Mouse (Mus musculus) olfactory bulb, adult 2 months (tissue): ENCODE measurements around the gene Sox2. TPM values are rescaled to one million over a fixed set of nuclear protein-coding genes. Genes with fewer than 3 reads are reported as not detected.
A peak's percentile ranks its signal among the peaks of the same experiment; 100 is the strongest.

ENCODE experiments used
- H3K27ac ChIP-seq: fragments of 200-500 bp; 2 replicates; pipeline ENCODE4 v1.5.1; 2012; ENCODE audit warnings: low read depth, low read length; ENCODE audit not compliant: insufficient read depth
- H3K4me1 ChIP-seq: fragments of 200-500 bp; 2 replicates; pipeline ENCODE4 v1.6.1; 2012; ENCODE audit warnings: low read length; ENCODE audit not compliant: control insufficient read depth, insufficient read depth
- H3K4me3 ChIP-seq: fragments of 200-500 bp; 2 replicates; pipeline ENCODE4 v1.5.1; 2012; ENCODE audit warnings: mild to moderate bottlenecking, low read depth, low read length, moderate library complexity; ENCODE audit not compliant: insufficient read depth
- CTCF ChIP-seq: fragments of 200-500 bp; IDR thresholded peaks from 2 replicates; pipeline ENCODE4 v1.5.1; 2012; ENCODE audit warnings: low read depth, mild to moderate bottlenecking, low read length, moderate library complexity; ENCODE audit not compliant: insufficient read depth
- POLR2A ChIP-seq: fragments of 200-500 bp; IDR thresholded peaks from 2 replicates; pipeline ENCODE4 v1.6.1; 2012; ENCODE audit warnings: mild to moderate bottlenecking, low read depth, low read length, moderate library complexity; ENCODE audit not compliant: insufficient read depth
- WGBS: fragments of 180-500 bp; shearing (Covaris S2); methylation state at CpG from one replicate; pipeline ENCODE4 v1.1.7; 2018; 5-methylcytosine and 5-hydroxymethylcytosine counted together
- polyA plus RNA-seq: library from polyadenylated mRNA; stranded (reverse); fragments of >200 nt; gene quantifications from 2 replicates; pipeline ENCODE4 v1.2.4, GENCODE M21; 2012; ENCODE audit warnings: low replicate concordance; ENCODE audit not compliant: missing spikeins, insufficient read depth, insufficient read length

Sox2 gene
- polyA plus RNA-seq, 1 experiment, result not detected

DNA sequence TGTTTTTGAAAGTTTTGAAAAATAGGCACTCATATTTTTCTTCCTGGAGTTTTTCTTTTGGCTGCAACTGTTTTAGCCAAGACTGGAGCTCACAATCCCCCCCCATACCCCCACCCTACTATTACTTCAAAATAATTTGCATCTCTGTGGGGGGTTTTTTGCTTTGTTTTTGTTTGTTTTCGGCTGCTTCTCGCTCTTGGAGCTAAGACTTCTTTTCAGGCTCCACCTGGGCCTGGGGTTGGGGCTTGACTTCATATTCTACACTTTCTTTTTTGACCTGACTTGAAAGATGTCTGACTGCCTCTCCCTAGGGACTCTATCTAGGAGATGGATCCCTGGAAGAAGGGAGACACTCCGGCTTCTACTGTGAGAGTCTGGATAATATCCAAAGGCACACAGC is 5.9 kb downstream of the Sox2 start:
- Histone ChIP-seq H3K4me3 (no peak overlapping the region), H3K27ac (peak overlapping the region; percentile 84), H3K4me1 (peaks cover 14% of the 10 kb centered on the region)
- 12% methylated on average over 3 of the region's 3 CpGs for WGBS
- TF ChIP-seq CTCF, result no peak
- TF ChIP-seq POLR2A, result no peak

GRCm38 (mm10) chr3:34656813-34657700 is 6.9 kb downstream of the Sox2 start:
- no peak for TF ChIP-seq POLR2A
- TF ChIP-seq CTCF, result no peak
- H3K4me1 ChIP-seq, result peaks cover 19% of the 10 kb centered on the region
- peak overlapping the region; percentile 84 for H3K27ac ChIP-seq
- WGBS, result 20% methylated on average over 23 of the region's 23 CpGs
- H3K4me3 ChIP-seq, result peak overlapping the region; percentile 25

- Histone ChIP-seq H3K27ac (peak overlapping the region; percentile 84), H3K4me3 (no peak overlapping the region), H3K4me1 (peaks cover 24% of the 10 kb centered on the region)
- TF ChIP-seq POLR2A (no peak), CTCF (no peak)
- 34% methylated on average over 2 of the region's 2 CpGs for WGBS
These were observed 7.5 kb downstream of the Sox2 start for GRCm38 (mm10) chr3:34657701-34658090.

- 56% methylated on average over 7 of the region's 7 CpGs for WGBS
- H3K4me1 ChIP-seq, result peaks cover 32% of the 10 kb centered on the region
- peak overlapping the region; percentile 54 for H3K27ac ChIP-seq
- H3K4me3 ChIP-seq, result no peak overlapping the region
- no peak for TF ChIP-seq POLR2A
- TF ChIP-seq CTCF, result no peak
These were observed 8.2 kb downstream of the Sox2 start for GRCm38 (mm10) chr3:34658241-34658965.

DNA sequence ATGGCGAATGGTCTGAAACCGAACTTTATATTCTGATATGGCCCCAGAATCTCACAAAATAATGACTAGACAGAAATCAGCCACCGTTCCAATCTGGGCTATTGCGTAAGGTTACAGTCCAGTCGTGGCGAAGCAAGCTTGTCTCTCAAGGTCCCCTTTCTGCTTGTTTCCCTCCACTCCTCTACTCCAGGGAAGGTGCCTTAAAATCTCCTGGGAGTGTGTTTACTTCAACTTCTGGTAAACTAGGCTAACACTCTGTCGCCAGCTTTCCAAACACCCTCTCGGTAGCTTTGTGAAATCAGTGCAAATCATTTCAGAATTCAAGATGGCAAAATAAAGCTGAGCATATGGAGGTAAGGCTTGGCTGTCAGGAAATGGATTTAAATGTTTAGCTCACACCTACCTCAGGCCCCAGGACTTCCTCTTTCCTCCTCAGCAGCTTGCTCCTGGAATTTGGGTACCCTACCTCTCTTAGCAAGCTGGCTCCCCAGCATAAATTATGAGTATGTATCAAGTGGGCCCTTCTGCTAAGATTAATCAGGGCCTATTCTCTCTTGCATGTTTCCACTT is 8.8 kb downstream of the Sox2 start:
- no peak overlapping the region for H3K4me3 ChIP-seq
- WGBS, result 59% methylated on average over 8 of the region's 8 CpGs
- H3K27ac ChIP-seq, result peak overlapping the region; percentile 54
- TF ChIP-seq CTCF (no peak), POLR2A (no peak)
- H3K4me1 ChIP-seq, result peaks cover 37% of the 10 kb centered on the region

DNA sequence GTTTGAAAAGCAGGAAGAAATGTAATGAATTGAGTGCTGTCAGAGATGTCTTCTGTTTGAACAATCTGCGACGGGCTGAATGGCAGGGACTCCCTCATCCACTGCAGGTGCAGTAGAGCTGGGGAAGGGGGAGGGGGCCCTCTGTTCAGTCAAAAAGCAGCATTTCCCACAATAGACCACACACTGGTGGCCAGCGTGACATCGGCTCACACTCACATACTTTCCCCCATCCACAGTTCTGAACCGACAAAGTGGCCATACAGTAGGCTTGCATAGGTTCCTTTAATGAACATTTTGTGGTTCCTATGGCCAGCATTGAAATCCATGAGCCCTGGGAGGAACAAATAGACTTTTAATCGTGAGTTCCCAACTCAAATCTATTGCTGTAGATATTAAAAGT is 9.7 kb downstream of the Sox2 start:
- 24% methylated on average over 6 of the region's 6 CpGs for WGBS
- TF ChIP-seq CTCF (no peak), POLR2A (no peak)
- no peak overlapping the region for H3K4me3 ChIP-seq
- peaks cover 43% of the 10 kb centered on the region for H3K4me1 ChIP-seq
- peak overlapping the region; percentile 99 for H3K27ac ChIP-seq

DNA sequence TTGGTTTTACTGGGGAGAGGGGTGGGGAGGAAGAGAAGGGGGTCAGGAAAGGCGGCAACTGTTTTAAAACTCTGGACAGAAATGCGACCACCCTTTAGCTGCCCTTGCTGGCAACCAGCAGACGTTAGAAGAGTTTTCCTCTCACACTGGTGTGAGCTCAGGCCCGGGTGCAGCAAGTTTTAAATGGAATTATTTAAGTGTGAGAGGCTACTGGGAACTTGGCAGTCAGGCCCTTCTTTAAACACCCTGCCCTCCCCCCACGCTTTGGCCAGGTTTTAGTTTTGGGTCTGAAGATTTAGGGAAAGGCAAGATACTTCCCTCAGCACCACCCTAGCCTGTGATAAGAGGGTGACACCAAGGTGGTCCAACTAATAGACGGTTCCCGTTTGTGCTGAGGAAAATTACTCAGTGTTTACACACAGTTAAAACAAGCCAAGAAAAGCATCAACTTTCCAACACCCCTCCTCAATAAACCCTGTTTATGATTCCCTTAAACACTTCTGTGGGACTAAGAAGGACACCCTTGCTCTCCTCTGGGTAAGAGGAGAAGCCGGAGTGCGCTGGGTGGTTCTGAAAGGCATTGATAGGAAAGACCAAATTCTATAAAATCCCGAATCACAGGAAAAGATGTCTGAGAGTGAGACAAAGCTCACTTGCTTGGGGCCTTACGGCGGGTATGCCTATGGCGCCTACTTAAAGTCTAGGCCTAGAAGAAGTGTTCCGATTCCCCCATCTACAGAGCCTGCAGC is 10.5 kb downstream of the Sox2 start:
- peaks cover 47% of the 10 kb centered on the region for H3K4me1 ChIP-seq
- no peak overlapping the region for H3K4me3 ChIP-seq
- 32% methylated on average over 14 of the region's 14 CpGs for WGBS
- TF ChIP-seq CTCF, result no peak
- no peak for TF ChIP-seq POLR2A
- H3K27ac ChIP-seq, result peak overlapping the region; percentile 99

GRCm38 (mm10) chr3:34661341-34662007 is 11.3 kb downstream of the Sox2 start:
- 8% methylated on average over 32 of the region's 32 CpGs for WGBS
- H3K4me1 ChIP-seq, result peaks cover 50% of the 10 kb centered on the region
- H3K27ac ChIP-seq, result peak overlapping the region; percentile 99
- TF ChIP-seq POLR2A (no peak), CTCF (no peak)
- no peak overlapping the region for H3K4me3 ChIP-seq
